Mouse (Mus musculus) liver, embryonic 14.5 days (tissue): ENCODE results near the gene Tmem178b. TPM values are rescaled to one million over a fixed set of nuclear protein-coding genes. Genes with fewer than 3 reads are reported as not detected.

Experiments used
- ATAC-seq: fragments of 200-750 bp; cut with Nextera tagmentation; 2 replicates; pipeline ENCODE4 v1.8.0; 2017; ENCODE audit warnings: moderate number of reproducible peaks, mild to moderate bottlenecking, moderate library complexity; ENCODE audit not compliant: insufficient read depth
- DNase-seq, 3 experiments: peaks; one replicate each; pipeline ENCODE4 v3.0.0-alpha.2; 2012 to 2013; ENCODE audit warnings: low read depth in 3 of 3, low spot score in 3 of 3
- H3K27ac ChIP-seq: fragments of 300-500 bp; sonication (generic); 2 replicates; pipeline ENCODE4 v1.5.1; 2014; ENCODE audit warnings: moderate library complexity, mild to moderate bottlenecking, control low read depth, inconsistent platforms
- H3K27me3 ChIP-seq: fragments of 300-500 bp; sonication (generic); 2 replicates; pipeline ENCODE4 v1.6.1; 2014; ENCODE audit warnings: mild to moderate bottlenecking, low read length, moderate library complexity; ENCODE audit not compliant: control insufficient read depth, insufficient read depth
- H3K36me3 ChIP-seq: fragments of 300-500 bp; sonication (generic); replicated peaks from 2 replicates; pipeline ENCODE4 v1.6.1; 2014; ENCODE audit warnings: low read depth; ENCODE audit not compliant: control insufficient read depth, insufficient read depth
- H3K4me1 ChIP-seq, 2 experiments: fragments of 200-500 bp in 1 of 2; fragments of 300-500 bp in 1 of 2; sonication (generic) in 1 of 2; replicated peaks; 2 replicates each; pipeline ENCODE4 v1.6.1; 2012 to 2014; ENCODE audit warnings: antibody characterized with exemption in 1 of 2, inconsistent platforms in 1 of 2, low read length in 1 of 2; ENCODE audit not compliant: control insufficient read depth in 2 of 2, insufficient read depth in 2 of 2
- H3K4me2 ChIP-seq: fragments of 300-500 bp; sonication (generic); 2 replicates; pipeline ENCODE4 v1.6.1; 2014; ENCODE audit warnings: low read depth, mild to moderate bottlenecking, control low read depth, moderate library complexity
- H3K4me3 ChIP-seq, 2 experiments: fragments of 200-500 bp in 1 of 2; fragments of 300-500 bp in 1 of 2; sonication (generic) in 1 of 2; 2 replicates each; pipeline ENCODE4 v1.5.1; 2012 to 2014; ENCODE audit warnings: low read depth in 2 of 2, low read length in 2 of 2, mild to moderate bottlenecking in 2 of 2, control low read depth in 1 of 2, inconsistent platforms in 1 of 2, moderate library complexity in 1 of 2; ENCODE audit not compliant: insufficient read depth in 1 of 2
- H3K9ac ChIP-seq: fragments of 300-500 bp; sonication (generic); replicated peaks from 2 replicates; pipeline ENCODE4 v1.6.1; 2014; ENCODE audit warnings: mild to moderate bottlenecking, control low read depth, moderate library complexity
- H3K9me3 ChIP-seq: fragments of 300-500 bp; sonication (generic); 2 replicates; pipeline ENCODE4 v1.6.1; 2016; ENCODE audit warnings: low read length, mixed read lengths; ENCODE audit not compliant: control insufficient read depth
- CTCF ChIP-seq: IDR thresholded peaks from 2 replicates; pipeline ENCODE4 v1.5.1; 2016; ENCODE audit warnings: antibody characterized with exemption, low read depth, control low read depth
- EP300 ChIP-seq: IDR thresholded peaks from 2 replicates; pipeline ENCODE4 v1.6.1; 2016; ENCODE audit warnings: antibody characterized with exemption, low read depth
- WGBS: fragments of 180-500 bp; shearing (Covaris S2); extraction: QIAGEN DNeasy Blood & Tissue Kit; methylation state at CpG from one replicate; pipeline ENCODE4 v1.1.7; 2014; ENCODE audit not compliant: insufficient replicate concordance; 5-methylcytosine and 5-hydroxymethylcytosine counted together
- polyA plus RNA-seq, 2 experiments: library from polyadenylated mRNA; depleted of rRNA in 1 of 2; stranded (reverse) in 1 of 2; unstranded in 1 of 2; fragments of >200 nt; fragmentation: Nextera tagmentation in 1 of 2; extraction: Ambion mirVana in 1 of 2; gene quantifications; 2 replicates each; pipeline versions ENCODE4 v1.2.1 to v1.2.3; 2012 to 2014

The Tmem178b gene
- polyA plus RNA-seq, 2 experiments = not detected

- H3K9ac ChIP-seq = no peak overlapping the region
- no peak overlapping the region for H3K4me2 ChIP-seq
- 68% methylated on average over 11 of the region's 11 CpGs for WGBS
- no peak overlapping the region for H3K4me3 ChIP-seq
- DNase-seq = no peak
- no peaks in the 10 kb centered on the region for H3K4me1 ChIP-seq
- no peaks in the 10 kb centered on the region for H3K9me3 ChIP-seq
- TF ChIP-seq EP300 (no peak), CTCF (no peak)
- H3K27me3 ChIP-seq = no peaks in the 10 kb centered on the region
- no peak for ATAC-seq
- H3K36me3 ChIP-seq = no peaks in the 10 kb centered on the region
- H3K27ac ChIP-seq = no peak overlapping the region
Measured at GRCm38 (mm10) chr6:40006006-40006765, 133.1 kb downstream of the Tmem178b start.

- Histone ChIP-seq H3K27me3 (no peaks in the 10 kb centered on the region), H3K27ac (no peak overlapping the region), H3K36me3 (no peaks in the 10 kb centered on the region), H3K4me1 (no peaks in the 10 kb centered on the region), H3K4me3 (no peak overlapping the region), H3K9me3 (no peaks in the 10 kb centered on the region), H3K9ac (no peak overlapping the region), H3K4me2 (no peak overlapping the region)
- no peak for DNase-seq
- ATAC-seq = no peak
- TF ChIP-seq EP300 = no peak
- TF ChIP-seq CTCF = no peak
- WGBS = 46% methylated on average over 3 of the region's 3 CpGs
Measured at GRCm38 (mm10) chr6:40008166-40008907, 135.3 kb downstream of the Tmem178b start.

- H3K9ac ChIP-seq = no peak overlapping the region
- no peaks in the 10 kb centered on the region for H3K36me3 ChIP-seq
- no peak overlapping the region for H3K27ac ChIP-seq
- ATAC-seq = no peak
- TF ChIP-seq CTCF (no peak), EP300 (no peak)
- DNase-seq = no peak
- WGBS = 37% methylated on average over 3 of the region's 3 CpGs
- no peaks in the 10 kb centered on the region for H3K27me3 ChIP-seq
- no peaks in the 10 kb centered on the region for H3K9me3 ChIP-seq
- H3K4me2 ChIP-seq = no peak overlapping the region
- H3K4me3 ChIP-seq = no peak overlapping the region
- H3K4me1 ChIP-seq = no peaks in the 10 kb centered on the region
Measured at GRCm38 (mm10) chr6:40009718-40010117, 136.6 kb downstream of the Tmem178b start.

- H3K36me3 ChIP-seq = no peaks in the 10 kb centered on the region
- TF ChIP-seq EP300 = no peak
- no peaks in the 10 kb centered on the region for H3K9me3 ChIP-seq
- no peak overlapping the region for H3K27ac ChIP-seq
- no peaks in the 10 kb centered on the region for H3K27me3 ChIP-seq
- no peaks in the 10 kb centered on the region for H3K4me1 ChIP-seq
- WGBS = 60% methylated on average over 5 of the region's 5 CpGs
- no peak for DNase-seq
- H3K4me2 ChIP-seq = no peak overlapping the region
- no peak for ATAC-seq
- no peak overlapping the region for H3K9ac ChIP-seq
- H3K4me3 ChIP-seq = no peak overlapping the region
Measured at GRCm38 (mm10) chr6:40011066-40011465, 138.0 kb downstream of the Tmem178b start.

GRCm38 (mm10) chr6:40011609-40012008 is 138.5 kb downstream of the Tmem178b start:
- Histone ChIP-seq H3K36me3 (no peaks in the 10 kb centered on the region), H3K27me3 (no peaks in the 10 kb centered on the region), H3K27ac (no peak overlapping the region), H3K9ac (no peak overlapping the region), H3K4me1 (no peaks in the 10 kb centered on the region), H3K4me2 (no peak overlapping the region), H3K4me3 (no peak overlapping the region), H3K9me3 (no peaks in the 10 kb centered on the region)
- DNase-seq (no peak), ATAC-seq (no peak)
- WGBS = 38% methylated on average over 5 of the region's 5 CpGs
- TF ChIP-seq CTCF (no peak), EP300 (no peak)
